Mouse (Mus musculus): ENCODE results near the gene Gm10251.
"Not testable (repeated sequence)": the region's sequence is repeated elsewhere in the genome, so short reads cannot be mapped to it uniquely, and the experiment has no call there.

The Gm10251 gene

GRCm38 (mm10) chr14:6684070-6684469 is at the start of gene Gm10251:
Gene Gm10251 (minus strand): TSS chr14:6684170.
- not testable (repeated sequence) for DNase-seq (ENCODE audit: low spot score)

- DNase-seq (ENCODE audit: low spot score) = not testable (repeated sequence)
These were observed 36.2 kb upstream of the Gm10251 start, which contains the start of gene Gm8050 for GRCm38 (mm10) chr14:6720151-6720550. Gene Gm8050 (minus strand): TSS chr14:6720251.

GRCm38 (mm10) chr14:6622318-6622717 is 61.7 kb downstream of the Gm10251 start, which contains the start of gene Gm3460:
Gene Gm3460 (minus strand): TSS chr14:6622418.
- DNase-seq (ENCODE audit: low spot score) = not testable (repeated sequence)

DNA sequence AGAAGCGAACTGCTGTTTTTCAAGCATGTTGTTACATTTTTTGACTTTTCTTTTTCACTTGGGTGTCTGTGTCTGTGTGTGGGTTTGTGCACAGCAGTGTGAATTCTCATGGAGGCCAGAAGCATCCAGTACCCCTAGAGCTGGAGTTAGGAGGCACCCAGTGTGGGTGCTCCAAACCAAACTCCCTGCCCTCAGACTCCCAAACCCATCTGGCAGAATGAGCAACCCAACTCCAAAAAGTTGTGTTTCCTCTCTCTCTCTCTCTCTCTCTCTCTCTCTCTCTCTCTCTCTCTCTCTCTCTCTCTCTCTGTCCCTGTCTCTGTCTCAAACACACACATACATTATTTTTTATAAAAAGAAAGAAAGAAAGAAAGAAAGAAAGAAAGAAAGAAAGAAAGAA is 77.5 kb downstream of the Gm10251 start:
- peak; percentile 8 for DNase-seq (ENCODE audit: low spot score)

DNA sequence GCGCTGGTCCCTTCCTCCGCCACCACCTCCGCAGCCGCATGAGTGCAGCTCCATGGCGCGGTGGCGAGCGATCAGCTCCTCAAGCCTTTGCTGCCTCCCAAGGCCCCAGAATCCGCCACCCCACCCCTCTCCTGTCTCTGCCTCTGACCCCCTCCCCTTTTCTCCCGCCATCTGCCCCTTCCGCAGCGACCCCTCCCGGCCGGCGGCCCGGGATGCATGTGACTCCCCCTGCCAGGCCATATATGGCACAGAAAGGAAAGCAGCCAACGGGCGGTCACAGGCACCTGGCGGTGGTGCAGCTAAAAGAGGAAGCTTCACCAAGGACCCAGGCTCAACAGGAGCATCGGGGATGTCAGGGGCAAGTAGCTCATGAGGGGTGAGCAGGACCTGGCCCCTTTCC is 79.0 kb downstream of the Gm10251 start:
- peak; percentile 12 for DNase-seq (ENCODE audit: low spot score)

- not testable (repeated sequence) for DNase-seq (ENCODE audit: low spot score)
These were observed 79.4 kb downstream of the Gm10251 start for GRCm38 (mm10) chr14:6604551-6604950.

DNA sequence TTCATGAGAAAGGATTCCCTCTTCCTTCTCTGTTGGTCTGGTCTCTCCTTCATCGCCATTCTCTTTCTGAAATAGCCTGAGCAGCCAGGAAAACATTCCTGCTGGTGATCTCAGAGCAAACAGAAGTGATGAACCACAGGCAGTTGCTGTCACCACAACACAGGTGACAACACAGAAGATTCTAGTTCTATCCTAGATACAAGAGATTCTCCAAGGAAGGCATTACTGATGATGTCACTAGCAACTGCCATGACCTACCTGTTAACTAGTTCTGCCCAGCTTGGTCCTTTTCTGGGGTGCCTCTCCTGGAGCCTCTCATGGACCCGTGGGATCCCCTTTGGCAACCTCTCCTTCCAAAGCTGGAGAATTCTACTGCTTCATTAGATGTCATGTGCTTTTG is 93.5 kb downstream of the Gm10251 start, which contains the start of gene Gm3629:
TSS of gene Gm3629 (minus strand) at position 101 of the 400 bp plus-strand sequence.
- DNase-seq (ENCODE audit: low spot score) = not testable (repeated sequence)
